Mouse (Mus musculus): Measurements from ENCODE around the gene Sccpdh.
"Not testable (repeated sequence)": the region's sequence is repeated elsewhere in the genome, so short reads cannot be mapped to it uniquely, and the experiment has no call there.

Gene Sccpdh

DNA sequence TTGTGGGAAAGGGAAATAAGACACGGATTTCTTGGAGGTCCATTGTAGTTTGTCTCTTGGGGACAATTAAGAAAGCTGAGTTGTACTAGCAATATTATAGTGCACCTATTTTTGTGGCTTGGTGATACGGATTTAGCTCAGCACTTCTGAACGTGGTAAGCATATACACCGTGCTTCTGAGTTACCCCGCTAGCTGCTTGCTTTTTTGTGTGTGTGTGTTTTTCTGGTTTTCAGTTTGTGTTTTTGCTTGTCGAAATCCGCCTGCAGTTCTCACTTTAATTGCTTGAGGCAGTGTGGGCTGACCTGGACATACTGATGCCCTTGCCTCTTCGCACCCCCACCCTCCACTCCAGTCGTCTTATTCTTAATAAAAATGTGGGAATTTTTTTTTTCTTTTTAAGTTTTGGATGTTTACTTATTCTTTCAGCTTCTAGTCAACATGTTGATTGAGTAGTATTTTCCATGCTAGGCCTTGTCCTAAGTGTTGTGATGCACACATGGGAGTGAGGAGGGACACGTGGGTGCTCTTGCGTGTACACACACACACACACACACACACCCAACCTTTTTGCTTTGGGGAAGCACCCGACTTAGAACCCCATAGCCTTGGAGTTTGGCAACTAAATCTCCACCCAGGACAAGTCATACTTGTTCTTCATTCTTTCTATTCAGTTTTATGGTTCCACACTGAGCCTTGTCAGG, 977 bp downstream of the Sccpdh start:
- DNase-seq (ENCODE audit: low spot score in 2 of 2): no peak

GRCm38 (mm10) chr1:179674355-179674754, 6.3 kb downstream of the Sccpdh start:
- DNase-seq (ENCODE audit: low spot score in 2 of 2): no peak

GRCm38 (mm10) chr1:179677031-179677430, 9.0 kb downstream of the Sccpdh start:
- no peak for DNase-seq (ENCODE audit: low spot score in 2 of 2)

DNA sequence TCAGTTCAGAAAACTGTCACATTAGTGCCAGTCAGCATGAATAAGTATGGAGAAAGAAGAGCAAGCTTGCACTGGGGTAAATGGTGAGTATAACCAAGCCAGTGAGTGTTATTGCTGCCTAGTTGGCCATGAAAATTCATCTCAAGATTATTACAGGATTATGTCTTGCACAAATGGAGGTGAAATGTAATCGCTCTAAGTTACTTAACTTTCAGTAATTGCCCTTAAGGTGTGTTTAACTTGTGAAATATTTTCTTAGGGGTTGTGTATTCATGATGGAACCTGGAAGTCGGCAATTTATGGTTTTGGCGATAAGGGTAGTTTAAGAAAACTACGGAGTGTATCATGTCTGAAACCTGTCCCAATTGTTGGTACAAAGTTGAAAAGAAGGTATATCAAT, 11.3 kb downstream of the Sccpdh start:
- DNase-seq (ENCODE audit: low spot score in 2 of 2): no peak

GRCm38 (mm10) chr1:179682753-179683152, 14.7 kb downstream of the Sccpdh start:
- not testable (repeated sequence) for DNase-seq (ENCODE audit: low spot score in 2 of 2)

DNA sequence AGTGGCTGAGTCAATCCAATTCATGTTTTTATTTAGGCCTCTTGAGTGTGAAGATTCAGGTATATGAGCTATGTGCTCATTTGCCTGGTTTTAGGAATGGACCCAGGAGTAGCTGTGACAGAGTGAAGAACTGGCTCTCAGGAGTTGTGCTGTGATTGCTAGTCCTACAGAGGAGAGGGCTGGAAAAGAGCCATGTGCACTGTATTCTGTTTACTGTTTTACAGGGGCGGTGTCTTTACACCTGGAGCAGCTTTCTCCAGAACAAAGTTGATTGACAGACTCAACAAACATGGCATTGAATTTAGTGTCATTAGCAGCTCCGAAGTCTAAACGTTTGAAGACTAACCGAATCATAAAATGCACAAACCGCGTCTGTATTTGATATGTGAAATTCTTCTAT, 18.3 kb downstream of the Sccpdh start:
- no peak for DNase-seq (ENCODE audit: low spot score in 2 of 2)

DNA sequence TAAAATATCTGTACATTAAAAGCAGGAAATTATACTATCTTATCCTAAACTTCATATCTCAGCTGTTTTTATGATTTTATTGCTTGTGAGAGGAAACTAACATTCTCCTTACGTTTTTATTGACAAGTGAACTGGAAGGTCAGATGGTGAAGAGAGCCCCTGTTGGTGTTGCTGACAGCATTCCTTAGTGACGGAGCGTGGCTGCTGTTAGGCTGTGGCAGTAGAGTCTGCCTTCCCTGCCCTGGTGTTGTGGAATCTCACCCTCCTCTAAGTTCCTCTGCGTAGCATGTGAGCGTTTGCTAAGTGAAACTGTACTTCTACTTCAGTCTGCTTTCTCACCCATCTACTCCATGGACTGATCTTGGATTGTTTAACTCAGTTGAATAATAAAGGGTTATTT, 18.8 kb downstream of the Sccpdh start:
- no peak for DNase-seq (ENCODE audit: low spot score in 2 of 2)

GRCm38 (mm10) chr1:179687305-179687704, 19.3 kb downstream of the Sccpdh start:
- DNase-seq (ENCODE audit: low spot score in 2 of 2): no peak

DNA sequence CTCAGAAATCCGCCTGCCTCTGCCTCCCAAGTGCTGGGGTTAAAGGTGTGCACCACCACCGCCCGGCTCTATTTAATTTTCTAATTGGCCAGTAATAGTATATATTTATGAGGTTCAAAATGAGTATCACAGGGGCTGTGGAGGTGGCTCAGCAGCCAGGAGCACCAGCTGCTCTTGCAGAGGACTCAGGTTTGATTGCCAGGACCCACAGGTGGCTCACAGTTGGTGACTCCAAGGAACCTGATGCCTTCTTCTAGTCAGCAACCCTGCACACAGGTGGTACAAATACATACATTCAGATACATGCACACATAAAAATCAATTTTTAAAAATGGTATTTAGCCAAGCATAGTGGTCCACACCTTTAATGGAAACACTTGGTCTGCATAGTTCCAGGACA, 20.0 kb downstream of the Sccpdh start:
- no peak for DNase-seq (ENCODE audit: low spot score in 2 of 2)

- no peak for DNase-seq (ENCODE audit: low spot score in 2 of 2)
Measured at GRCm38 (mm10) chr1:179688415-179688814, 20.4 kb downstream of the Sccpdh start.

DNA sequence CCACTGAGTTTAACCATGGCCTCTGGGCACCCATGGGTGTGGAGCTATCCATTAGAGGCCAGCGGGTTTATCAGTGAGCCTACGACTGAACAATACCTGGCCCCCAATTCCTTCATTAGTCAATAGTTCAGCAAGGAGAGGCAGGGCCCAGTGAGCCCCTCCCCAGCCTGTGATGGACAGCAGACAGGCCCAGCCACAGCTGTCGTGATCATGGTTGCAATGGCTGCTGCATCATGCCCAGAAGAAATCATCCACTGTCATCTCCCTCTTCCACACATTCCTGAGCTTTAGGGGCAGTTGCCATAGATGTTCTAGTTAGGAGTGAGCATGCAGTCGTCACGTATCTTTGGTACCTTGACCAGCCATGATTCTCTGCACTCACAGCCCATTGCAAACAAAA, 20.9 kb downstream of the Sccpdh start:
- DNase-seq (ENCODE audit: low spot score in 2 of 2): no peak

DNA sequence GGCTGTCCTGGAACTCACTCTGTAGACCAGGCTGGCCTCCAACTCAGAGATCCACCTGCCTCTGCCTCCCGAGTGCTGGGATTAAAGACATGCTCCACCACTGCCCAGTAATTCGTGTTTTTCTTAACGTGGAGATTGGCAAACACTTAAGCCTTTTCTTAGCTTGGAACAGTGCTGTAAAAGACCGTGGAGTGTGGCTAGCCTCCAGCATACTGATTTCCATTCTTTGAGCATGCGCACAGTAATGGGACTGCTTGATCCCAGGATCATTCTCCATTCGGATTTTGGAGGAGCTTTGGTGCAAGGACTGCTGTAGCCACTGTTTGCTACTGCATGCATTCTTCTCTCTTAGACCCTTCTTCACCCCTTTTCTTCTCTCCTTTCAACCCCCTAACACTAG, 21.5 kb downstream of the Sccpdh start:
- DNase-seq (ENCODE audit: low spot score in 2 of 2): no peak

DNA sequence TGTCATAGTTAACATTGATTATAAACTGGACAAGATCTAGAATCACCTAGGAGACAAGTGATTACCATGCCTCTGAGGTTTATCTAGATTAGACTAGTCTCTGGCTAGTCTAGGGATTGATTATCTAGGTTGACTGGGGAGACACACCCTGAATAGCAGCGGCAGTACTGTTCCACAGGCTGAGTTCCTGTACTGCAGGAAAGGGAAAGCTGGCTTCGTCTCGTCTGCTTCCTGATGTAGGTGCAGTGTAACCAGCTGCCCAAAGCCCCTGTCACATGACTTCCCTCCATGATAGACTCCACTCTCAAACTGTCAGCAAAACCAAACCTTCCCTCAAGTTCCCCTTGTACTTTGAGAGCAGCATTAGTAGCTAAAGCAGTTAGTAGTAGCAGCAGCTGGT, 36.1 kb downstream of the Sccpdh start:
- DNase-seq (ENCODE audit: low spot score in 2 of 2): no peak

DNA sequence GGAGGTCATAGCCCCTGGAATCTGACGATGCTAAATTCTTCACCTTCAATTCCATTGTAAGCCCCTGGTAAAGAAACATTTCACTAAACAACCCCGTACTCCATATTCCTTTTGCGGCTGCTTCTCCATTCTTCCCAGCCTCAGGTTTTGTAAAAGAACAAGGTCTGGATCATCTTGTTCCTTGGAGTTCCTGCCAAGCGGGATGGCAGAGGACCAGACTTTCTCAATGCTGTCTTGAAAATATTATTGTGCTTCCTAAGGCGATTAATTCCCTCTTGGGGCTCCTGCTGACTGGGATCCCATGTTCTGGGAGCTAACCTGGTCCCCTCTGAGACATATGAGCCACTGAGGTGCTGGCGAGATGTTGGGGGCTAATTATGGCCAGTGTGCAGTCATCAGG, 37.1 kb downstream of the Sccpdh start:
- DNase-seq (ENCODE audit: low spot score in 2 of 2): no peak

DNA sequence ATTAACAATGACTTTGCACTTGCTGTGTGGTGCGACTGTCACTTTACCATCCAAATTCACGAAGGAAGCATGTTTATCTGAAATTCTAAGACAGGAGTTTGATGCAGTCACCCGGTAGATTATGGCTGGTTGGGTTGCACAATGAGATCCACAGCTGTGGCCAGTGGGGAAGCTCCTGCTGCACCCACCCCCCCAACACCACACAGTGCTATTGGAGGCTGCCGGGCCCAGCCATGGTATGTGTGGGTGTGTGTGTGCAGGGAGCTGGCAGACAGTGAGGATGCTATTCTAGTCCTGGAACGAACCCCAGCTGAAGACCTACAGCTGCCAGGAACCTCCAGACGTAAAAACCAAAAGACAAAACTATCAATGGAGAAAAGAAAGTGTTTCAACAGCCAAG, 41.4 kb downstream of the Sccpdh start:
- DNase-seq (ENCODE audit: low spot score in 2 of 2): no peak

DNA sequence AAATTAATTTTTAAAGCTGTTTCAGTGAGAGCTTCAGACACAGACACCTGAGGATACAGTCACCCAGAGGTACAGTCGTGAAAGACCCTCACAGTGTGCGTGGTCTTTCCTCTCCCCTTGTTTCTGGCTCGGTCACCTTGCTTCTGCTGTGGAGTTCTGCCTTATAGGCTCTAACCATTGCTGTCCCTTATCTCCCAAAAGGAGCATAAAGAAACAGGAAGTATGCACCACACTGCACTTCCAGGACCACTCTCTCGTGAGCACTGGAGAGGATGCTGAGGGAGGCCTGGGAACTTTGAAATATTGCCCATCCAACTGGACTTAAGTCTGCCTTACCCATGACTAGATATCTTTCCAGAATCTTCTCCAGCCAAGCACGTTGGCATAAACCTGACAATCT, 42.7 kb downstream of the Sccpdh start:
- DNase-seq (ENCODE audit: low spot score in 2 of 2): no peak

- no peak for DNase-seq (ENCODE audit: low spot score in 2 of 2)
Measured at GRCm38 (mm10) chr1:179712658-179713057, 44.6 kb downstream of the Sccpdh start.

DNA sequence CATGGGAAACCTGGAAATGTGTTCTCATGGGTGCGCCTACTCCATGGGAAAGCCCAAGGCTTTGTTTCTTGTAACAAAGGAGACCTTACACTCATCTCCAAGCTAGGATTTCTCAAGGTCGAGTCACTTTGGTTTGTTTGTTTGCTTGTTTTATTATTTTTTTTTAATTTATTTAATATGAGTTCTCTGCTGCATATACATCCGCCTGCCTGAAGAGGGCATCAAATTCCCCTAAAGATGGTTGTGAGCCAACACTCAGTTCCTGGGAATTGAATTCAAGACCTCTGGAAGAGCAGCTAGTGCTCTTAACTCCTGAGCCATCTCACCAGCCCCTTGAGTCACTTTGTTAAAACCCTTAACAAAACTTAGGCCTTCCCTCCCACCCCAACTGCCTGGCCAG, 45.4 kb downstream of the Sccpdh start:
- DNase-seq (ENCODE audit: low spot score in 2 of 2): no peak

DNA sequence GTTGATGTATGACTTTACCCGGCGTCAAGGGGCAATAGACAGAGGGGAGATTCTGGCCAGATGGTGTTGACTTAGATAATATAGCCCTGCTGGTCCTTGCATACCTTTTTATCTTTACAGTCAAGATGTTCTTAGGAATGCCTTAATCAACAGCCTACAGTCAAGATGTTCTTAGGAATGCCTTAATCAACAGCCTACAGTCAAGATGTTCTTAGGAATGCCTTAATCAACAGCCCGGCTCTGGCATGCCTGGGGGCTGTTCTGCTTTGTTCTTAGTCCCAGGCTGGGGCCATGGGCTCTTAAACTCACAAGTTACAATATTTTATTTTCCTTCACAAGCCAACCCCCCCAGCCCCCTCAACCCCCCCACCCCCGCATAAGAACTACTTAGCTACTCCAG, 47.3 kb downstream of the Sccpdh start:
- not testable (repeated sequence) for DNase-seq (ENCODE audit: low spot score in 2 of 2)

DNA sequence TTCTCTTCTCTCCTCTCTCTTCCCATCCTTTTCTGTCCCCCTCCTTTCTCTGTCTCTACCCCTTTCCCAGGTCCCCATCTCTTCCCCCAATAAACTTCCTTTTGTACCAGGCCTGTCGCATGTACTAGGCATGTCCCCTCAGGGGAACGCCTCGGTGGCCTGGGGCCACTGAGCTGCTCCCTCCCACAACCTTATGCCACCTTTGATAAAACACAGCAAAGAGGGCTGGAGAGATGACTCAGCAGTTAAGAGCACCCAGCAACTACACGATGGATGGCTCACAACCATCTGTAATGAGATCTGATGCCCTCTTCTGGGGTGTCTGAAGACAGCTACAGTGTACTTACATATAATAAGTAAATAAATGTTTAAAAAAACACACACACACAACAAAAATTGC, 47.8 kb downstream of the Sccpdh start:
- DNase-seq (ENCODE audit: low spot score in 2 of 2): no peak

GRCm38 (mm10) chr1:179722811-179723469, 54.9 kb downstream of the Sccpdh start:
- DNase-seq (ENCODE audit: low spot score in 2 of 2): no peak

GRCm38 (mm10) chr1:179728661-179729060, 60.7 kb downstream of the Sccpdh start:
- no peak for DNase-seq (ENCODE audit: low spot score in 2 of 2)

- DNase-seq (ENCODE audit: low spot score in 2 of 2): no peak
Measured at GRCm38 (mm10) chr1:179731391-179731790, 63.4 kb downstream of the Sccpdh start.

All from thymus, postnatal 10 days (tissue).